Mouse (Mus musculus) regulatory T cell (primary cell): ENCODE results near the gene Dcakd.

Experiments used
- in situ Hi-C: fragments of 300-600 bp; cut with MboI, MseI; formaldehyde crosslinking; loops from one replicate; pipeline ENCODE4 v1.15.1; 2025; ENCODE audit warnings: high pct_unique_total_duplicates

The Dcakd gene

DNA sequence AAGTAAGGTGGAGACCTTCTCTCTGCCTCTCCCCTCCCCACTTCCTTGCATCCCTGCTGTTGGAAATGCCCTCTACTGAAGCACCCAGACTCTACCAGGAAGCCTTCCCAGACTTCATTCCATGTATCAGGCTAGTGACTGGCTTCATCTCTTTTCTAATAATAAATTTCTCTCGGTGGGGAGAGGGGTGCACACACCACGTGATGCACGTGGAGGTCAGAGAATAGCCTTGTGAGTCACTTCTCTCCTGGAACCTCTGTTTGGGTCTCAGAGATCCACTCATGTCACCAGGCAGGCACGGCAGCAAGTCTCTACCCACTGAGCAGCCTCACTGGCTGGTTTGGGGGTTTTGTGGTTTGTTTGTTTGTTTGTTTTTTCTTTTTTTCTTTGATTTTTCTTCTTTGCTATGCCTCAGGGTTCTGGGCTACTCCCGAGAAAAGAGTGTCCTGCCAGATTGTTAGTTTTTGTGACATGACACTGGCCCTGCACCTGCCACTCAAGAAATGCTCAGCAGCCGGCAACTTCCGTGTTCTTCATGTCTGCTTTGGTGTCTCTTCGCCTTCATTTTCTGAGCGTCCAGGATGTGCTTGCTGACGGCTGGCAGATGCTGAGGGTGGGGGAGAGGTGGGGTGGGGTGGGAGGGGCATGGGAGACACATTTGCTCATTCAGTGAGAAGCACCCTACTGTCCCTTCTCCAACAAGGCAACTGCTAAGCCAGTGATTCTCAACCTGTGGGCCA, 46.8 kb downstream of the Dcakd start:
- in situ Hi-C loops: loop anchor here (5.0 kb wide), 1 partner anchor 39 kb away; no protein-coding TSS in a partner anchor

DNA sequence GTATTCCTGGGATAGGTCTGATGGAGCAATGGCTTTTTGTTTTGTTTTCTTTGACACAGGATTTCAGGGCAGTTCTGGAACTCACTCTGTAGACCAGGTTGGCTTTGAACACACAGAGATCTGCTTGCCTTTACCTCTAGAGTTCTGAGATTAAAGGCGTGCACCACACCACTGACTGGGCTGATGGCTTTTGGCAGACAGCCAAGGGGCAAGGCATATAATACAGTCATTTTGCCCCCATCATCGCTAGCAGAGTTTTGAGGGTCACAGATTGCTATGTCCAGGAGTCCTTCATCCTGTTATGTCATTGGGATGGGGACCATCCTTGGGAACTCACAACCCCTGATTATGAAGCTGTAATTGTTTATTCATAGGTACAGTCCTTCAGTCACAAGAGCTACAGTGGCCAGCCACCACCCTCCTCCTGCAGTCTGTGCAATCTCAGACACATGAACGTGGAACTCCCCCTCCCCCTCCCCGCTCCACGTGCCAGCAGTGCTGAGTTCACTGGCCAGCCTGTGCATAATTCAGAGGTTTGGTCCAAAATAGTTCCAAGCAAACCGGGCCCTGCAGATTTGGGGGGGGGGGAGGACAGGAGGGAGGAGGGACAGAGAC, 50.0 kb downstream of the Dcakd start:
- in situ Hi-C loops: loop anchor here (10.0 kb wide), 1 partner anchor 837 kb away; no protein-coding TSS in a partner anchor

GRCm38 (mm10) chr11:102975966-102976365, 52.2 kb downstream of the Dcakd start:
- in situ Hi-C loops: loop anchor here (10.0 kb wide), 1 partner anchor 839 kb away; no protein-coding TSS in a partner anchor

DNA sequence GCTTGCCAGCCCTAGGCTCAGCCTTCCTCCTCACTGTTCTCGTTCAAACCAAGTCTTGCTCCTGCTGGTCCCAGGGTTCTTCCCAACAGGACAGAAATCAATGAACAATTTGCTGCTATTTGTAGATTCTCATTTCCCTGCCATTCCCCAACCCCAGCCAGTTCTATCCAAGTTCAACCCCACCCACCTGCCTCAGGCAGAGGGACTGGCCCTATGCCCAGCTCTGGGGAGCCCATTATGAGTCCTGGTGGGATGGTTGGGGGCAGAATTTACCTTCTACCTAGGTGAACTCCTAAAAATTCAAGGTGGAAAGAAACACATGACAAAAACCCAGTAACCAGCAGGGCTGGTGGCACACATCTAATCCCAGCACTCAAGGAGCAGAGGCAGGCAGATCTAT, 55.8 kb downstream of the Dcakd start:
- in situ Hi-C loops: loop anchor here (10.0 kb wide), 1 partner anchor 842 kb away; no protein-coding TSS in a partner anchor

GRCm38 (mm10) chr11:102971604-102972003, 56.5 kb downstream of the Dcakd start:
- in situ Hi-C loops: loop anchor here (10.0 kb wide), 1 partner anchor 843 kb away; no protein-coding TSS in a partner anchor

- in situ Hi-C loops: no loop called here
Measured at GRCm38 (mm10) chr11:102964547-102965091, 63.5 kb downstream of the Dcakd start.

GRCm38 (mm10) chr11:102963855-102964546, 64.1 kb downstream of the Dcakd start:
- in situ Hi-C loops: no loop called here

DNA sequence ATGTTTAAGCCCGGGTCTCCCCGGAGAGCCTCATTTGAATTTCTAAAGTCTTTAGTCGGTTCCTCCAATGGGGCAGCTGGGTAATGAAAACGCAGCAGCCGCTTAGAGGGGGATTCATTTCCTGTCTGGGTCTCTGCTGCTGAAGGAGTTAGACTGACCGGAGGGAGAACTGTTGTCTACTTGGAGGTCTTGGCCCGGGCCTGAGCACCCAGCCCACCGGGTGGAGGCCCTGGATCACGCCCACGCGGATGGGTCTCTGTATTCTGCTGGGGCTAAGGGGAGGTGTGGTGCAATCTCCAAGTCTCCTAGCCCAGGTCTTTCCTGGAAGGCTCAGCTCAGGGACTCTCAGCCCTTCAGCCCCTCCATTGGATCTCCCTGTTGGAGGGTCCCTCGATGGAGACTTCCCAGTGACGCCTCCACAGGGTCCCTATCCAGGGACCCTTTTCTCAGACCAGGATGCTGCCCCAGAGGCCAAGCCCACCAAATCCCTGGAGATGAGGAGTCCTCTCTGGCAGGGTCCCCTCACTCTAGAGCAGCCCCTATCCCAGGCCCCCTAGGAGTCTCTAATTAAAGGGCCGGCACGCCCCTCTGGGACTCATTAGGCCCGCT, 64.8 kb downstream of the Dcakd start:
- in situ Hi-C loops: no loop called here

- in situ Hi-C loops: no loop called here
Measured at GRCm38 (mm10) chr11:102962861-102963245, 65.3 kb downstream of the Dcakd start.

DNA sequence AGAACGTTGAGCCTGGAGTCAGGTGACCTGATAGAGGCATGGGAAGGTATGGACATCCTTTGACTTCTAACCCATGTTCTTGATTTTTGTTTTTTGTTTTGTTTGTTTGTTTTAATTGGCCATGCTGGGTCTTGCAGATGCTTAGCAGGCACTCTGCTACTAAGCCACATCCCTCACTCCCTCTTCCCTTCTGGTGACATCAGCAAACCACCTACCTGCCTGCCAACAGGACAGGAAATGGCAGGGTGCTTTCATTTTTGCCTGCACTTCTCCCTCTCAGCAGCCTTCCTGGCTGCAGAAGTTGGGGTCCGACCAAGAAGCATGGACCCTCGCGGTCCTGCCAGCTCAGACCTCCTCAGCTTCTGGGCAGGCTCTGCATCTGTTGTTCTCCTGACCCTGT, 67.1 kb downstream of the Dcakd start:
- in situ Hi-C loops: no loop called here

DNA sequence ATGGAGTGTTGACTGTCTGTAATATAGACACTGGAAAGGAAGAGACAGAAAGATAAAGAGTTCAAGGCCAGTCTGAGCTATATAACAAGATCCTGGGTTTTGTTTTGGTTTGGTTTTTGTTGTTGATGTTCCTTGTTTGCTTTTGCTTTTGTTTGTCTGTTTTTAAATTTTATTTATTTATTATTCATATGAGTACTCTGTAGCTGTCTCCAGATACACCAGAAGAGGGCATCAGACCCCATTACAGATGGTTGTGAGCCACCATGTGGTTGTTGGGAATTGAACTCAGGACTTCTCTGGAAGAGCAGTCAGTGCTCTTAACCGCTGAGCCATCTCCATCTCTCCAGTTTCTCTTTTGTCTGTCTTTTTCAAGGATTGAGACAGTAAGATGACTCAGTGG, 69.3 kb downstream of the Dcakd start:
- in situ Hi-C loops: loop anchor here (10.0 kb wide), 1 partner anchor 496 kb away; no protein-coding TSS in a partner anchor

DNA sequence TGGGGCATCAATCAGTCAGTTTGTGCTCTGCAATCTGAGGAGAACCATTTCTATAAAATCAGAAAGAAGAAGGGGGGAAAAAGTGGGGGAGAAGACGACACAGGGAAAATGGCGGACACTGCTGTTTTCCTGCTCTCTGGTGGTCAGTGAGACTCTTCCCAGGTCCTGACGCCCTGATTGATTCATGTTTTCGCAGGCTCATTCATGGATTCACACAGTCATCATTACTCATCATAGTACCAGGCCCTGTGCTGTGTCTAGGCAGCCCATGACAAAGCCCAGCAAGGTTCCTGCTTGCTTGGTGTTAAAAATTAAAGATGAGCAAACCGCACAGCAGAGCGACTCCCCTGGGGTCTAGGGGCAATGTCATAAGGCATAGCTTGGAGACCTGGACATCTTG, 69.7 kb downstream of the Dcakd start:
- in situ Hi-C loops: loop anchor here (10.0 kb wide), 1 partner anchor 496 kb away; no protein-coding TSS in a partner anchor

- in situ Hi-C loops: loop anchor here (10.0 kb wide), 1 partner anchor 497 kb away; no protein-coding TSS in a partner anchor
Measured at GRCm38 (mm10) chr11:102957692-102958091, 70.4 kb downstream of the Dcakd start.

- in situ Hi-C loops: loop anchor here (10.0 kb wide), 1 partner anchor 498 kb away; no protein-coding TSS in a partner anchor
Measured at GRCm38 (mm10) chr11:102956962-102957614, 71.0 kb downstream of the Dcakd start.

- in situ Hi-C loops: loop anchor here (10.0 kb wide), 1 partner anchor 502 kb away; no protein-coding TSS in a partner anchor
Measured at GRCm38 (mm10) chr11:102952922-102953321, 75.2 kb downstream of the Dcakd start.

GRCm38 (mm10) chr11:102948043-102948961, 79.8 kb downstream of the Dcakd start:
- in situ Hi-C loops: no loop called here

GRCm38 (mm10) chr11:102946992-102947343, 81.2 kb downstream of the Dcakd start:
- in situ Hi-C loops: no loop called here

DNA sequence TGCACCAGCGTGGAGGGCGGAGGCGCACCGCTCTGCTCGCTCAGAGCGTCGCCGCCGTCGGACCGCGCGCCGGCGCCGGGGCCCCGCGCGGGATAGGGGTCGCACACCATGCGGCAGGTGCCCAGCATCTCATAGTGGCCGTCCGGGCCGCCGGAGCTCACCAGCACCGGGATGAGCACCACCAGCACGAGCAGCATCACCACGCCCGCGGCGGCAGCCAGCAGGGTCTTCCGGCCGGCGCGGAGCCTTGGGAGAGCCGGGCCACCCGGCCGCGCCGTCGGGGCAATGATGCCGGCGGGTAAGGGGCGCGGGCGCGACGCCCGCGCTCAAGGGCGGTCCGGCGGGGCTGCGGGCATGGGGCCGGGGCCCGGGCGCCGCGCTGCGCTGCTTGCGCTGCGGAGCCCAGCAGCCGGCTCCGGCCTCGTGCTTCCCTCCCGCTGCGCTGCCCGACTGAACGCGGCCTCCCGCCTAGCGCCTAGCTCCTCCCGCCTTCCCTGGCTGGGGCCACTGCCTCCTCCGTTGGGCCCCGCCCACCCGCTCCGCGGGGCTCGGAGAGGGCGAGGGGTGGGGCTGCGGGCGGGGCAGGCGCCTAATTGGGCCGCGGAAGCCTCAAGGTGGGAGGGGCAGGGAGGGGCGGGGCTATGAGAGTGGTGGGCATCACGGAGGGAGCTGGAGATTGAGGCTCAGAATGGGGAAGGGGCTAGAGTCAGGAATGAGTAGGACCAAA, 81.7 kb downstream of the Dcakd start, which contains the start of gene C1ql1:
Gene C1ql1, minus strand, starts transcription at position 424 of the 727 bp plus-strand sequence.
- in situ Hi-C loops: no loop called here
